Mouse (Mus musculus) liver, adult 2 months (tissue): Measurements from ENCODE around the gene Khdc4. TPM values are rescaled to one million over a fixed set of nuclear protein-coding genes. Genes with fewer than 3 reads are reported as not detected.

ENCODE experiments used
- DNase-seq: peaks from one replicate; pipeline ENCODE4 v3.0.0-alpha.2; 2011; ENCODE audit warnings: low read depth, low spot score; ENCODE audit errors: extremely low read depth
- H3K27ac ChIP-seq: fragments of 200-500 bp; replicated peaks from 2 replicates; pipeline ENCODE4 v1.5.1; 2012; ENCODE audit warnings: low read depth, mild to moderate bottlenecking, control low read depth, inconsistent platforms, low read length; ENCODE audit not compliant: insufficient read depth
- H3K27me3 ChIP-seq: fragments of 200-500 bp; 2 replicates; pipeline ENCODE4 v1.6.1; 2012; ENCODE audit warnings: mild to moderate bottlenecking, moderate library complexity, low read length, inconsistent platforms; ENCODE audit not compliant: control insufficient read depth, insufficient read depth
- H3K36me3 ChIP-seq: fragments of 200-500 bp; 2 replicates; pipeline ENCODE4 v1.6.1; 2012; ENCODE audit warnings: low read length, inconsistent platforms; ENCODE audit not compliant: control insufficient read depth, insufficient read depth
- H3K4me1 ChIP-seq: fragments of 200-500 bp; 2 replicates; pipeline ENCODE4 v1.6.1; 2011; ENCODE audit warnings: low read length; ENCODE audit not compliant: control insufficient read depth, insufficient read depth
- H3K4me3 ChIP-seq: fragments of 200-500 bp; 2 replicates; pipeline ENCODE4 v1.5.1; 2011; ENCODE audit warnings: low read depth, mild to moderate bottlenecking, control low read depth, low read length, moderate library complexity; ENCODE audit not compliant: insufficient read depth
- H3K79me2 ChIP-seq: fragments of 200-500 bp; 2 replicates; pipeline ENCODE4 v1.6.1; 2012; ENCODE audit warnings: inconsistent platforms, mild to moderate bottlenecking, low read length, moderate library complexity; ENCODE audit not compliant: control insufficient read depth, insufficient read depth
- H3K9ac ChIP-seq: fragments of 200-500 bp; 2 replicates; pipeline ENCODE4 v1.6.1; 2012; ENCODE audit warnings: low read depth, mild to moderate bottlenecking, control low read depth, inconsistent platforms, low read length
- CTCF ChIP-seq: fragments of 200-500 bp; IDR thresholded peaks from 2 replicates; pipeline ENCODE4 v1.5.1; 2011; ENCODE audit warnings: low read depth, low read length, control low read depth
- POLR2A ChIP-seq: fragments of 200-500 bp; IDR thresholded peaks from 2 replicates; pipeline ENCODE4 v1.6.1; 2011; ENCODE audit warnings: low read length, control low read depth; ENCODE audit not compliant: insufficient read depth; ENCODE audit errors: extremely low read depth
- WGBS: fragments of 180-500 bp; shearing (Covaris S2); methylation state at CpG from one replicate; pipeline ENCODE4 v1.1.7; 2018; 5-methylcytosine and 5-hydroxymethylcytosine counted together
- polyA plus RNA-seq: library from polyadenylated mRNA; depleted of rRNA; stranded (reverse); fragments of >200 nt; gene quantifications from 2 replicates; pipeline ENCODE4 v1.2.3, GENCODE M21; 2012; rRNA removed
- total RNA-seq: library from RNA; depleted of rRNA; stranded (reverse); fragments of >200 nt; gene quantifications from 2 replicates; pipeline ENCODE4 v1.2.3, GENCODE M21; 2014; rRNA removed

The Khdc4 gene
- 32.9 and 34.7 TPM in 2 replicates for total RNA-seq
- polyA plus RNA-seq = 23.8 and 39.7 TPM in 2 replicates

DNA sequence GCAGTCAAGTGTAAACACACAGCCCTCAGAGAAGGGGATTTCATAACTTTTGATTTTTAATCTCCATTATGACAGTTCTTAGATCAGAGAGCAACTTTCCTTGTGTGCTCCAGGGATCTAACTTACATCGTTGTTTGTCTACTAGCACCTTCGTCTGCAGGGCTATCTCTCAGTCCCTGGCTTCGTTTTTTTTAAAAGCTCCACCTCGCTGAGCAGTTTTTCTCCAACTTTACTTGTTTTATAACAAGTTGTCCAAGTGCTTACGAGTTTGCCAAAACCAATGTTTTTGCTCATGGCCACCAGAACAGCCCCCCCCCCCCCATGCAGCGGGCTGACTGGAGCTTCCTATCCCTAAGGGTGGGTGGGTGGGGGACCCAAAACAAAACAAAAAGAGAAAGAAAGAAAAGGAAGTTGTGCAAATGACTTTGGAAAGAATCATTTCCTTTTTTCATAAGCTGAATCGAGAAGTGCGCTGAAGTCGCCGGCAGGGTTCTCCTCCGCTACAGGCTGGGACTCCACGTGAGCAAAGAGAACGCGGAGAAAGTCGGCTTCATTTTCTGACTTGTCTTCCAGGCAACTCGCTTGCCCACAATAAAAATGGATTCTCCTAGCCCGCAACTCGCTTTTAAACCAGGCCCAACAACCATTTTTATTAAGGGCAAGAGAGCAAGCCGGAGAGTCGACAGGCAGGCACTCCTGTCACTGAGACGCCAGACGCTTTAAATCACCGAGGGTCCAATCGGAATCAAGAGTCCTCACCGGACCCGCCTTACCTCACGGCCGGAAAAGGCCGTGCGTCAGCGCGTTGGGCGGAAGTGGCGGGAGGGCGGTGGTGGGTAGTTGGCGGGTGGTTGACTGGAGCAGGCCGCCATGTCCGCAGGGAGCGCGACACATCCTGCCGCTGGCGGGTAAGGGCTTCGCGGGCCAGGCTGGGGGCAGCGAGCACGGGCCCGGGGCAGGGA lies at the start of gene Khdc4:
Gene Khdc4 (plus strand): TSS at position 824 of the 962 bp plus-strand sequence.
- Histone ChIP-seq H3K4me3 (peak within 1 kb of the TSS; percentile 90), H3K9ac (peak within 1 kb of the TSS; percentile 97), H3K79me2 (peaks cover 17% of the 10 kb centered on the region; the same call in 1 of the 2 replicates), H3K27me3 (no peaks in the 10 kb centered on the region), H3K36me3 (peaks cover 26% of the 10 kb centered on the region), H3K4me1 (peaks cover 9% of the 10 kb centered on the region), H3K27ac (peak within 1 kb of the TSS; percentile 93)
- WGBS = under 1% methylated on average over 47 of the region's 47 CpGs
- TF ChIP-seq POLR2A = peak; percentile 82; the same call in 1 of the 2 replicates
- no peak for TF ChIP-seq CTCF
- peak; percentile 97 for DNase-seq

DNA sequence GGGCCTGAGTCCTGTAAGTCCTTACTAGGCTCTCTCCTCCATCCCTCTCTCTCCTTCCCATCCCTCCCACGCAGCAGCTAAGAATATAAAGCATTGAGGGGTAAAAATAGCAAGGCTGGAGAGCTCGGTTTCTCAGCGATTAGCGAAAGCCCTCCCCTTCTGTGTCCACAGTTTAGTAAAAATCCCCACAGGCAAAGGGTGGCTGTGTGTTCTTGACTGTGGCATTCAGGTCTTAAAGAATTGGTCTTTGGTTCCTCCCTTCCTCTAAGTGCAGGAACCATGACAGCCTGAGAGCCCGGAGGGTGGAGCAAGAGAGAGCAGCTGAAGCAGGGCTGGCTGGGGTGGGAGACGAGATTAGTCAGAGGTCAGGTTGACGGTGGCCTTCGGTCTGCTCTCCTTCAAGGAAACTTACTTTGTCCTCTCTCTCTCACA lies 49.0 kb upstream of the Khdc4 start:
- Histone ChIP-seq H3K27ac (no peak overlapping the region), H3K79me2 (no peaks in the 10 kb centered on the region), H3K36me3 (no peaks in the 10 kb centered on the region), H3K4me3 (no peak overlapping the region), H3K9ac (no peak overlapping the region), H3K4me1 (no peaks in the 10 kb centered on the region), H3K27me3 (no peaks in the 10 kb centered on the region)
- no peak for DNase-seq
- WGBS = 94% methylated on average over 8 of the region's 8 CpGs
- TF ChIP-seq POLR2A = no peak
- no peak for TF ChIP-seq CTCF

- TF ChIP-seq POLR2A (no peak), CTCF (no peak)
- H3K27ac ChIP-seq = no peak overlapping the region
- H3K4me1 ChIP-seq = no peaks in the 10 kb centered on the region
- 94% methylated on average over 5 of the region's 5 CpGs for WGBS
- no peaks in the 10 kb centered on the region for H3K27me3 ChIP-seq
- H3K79me2 ChIP-seq = no peaks in the 10 kb centered on the region
- H3K9ac ChIP-seq = no peak overlapping the region
- no peak for DNase-seq
- no peaks in the 10 kb centered on the region for H3K36me3 ChIP-seq
- H3K4me3 ChIP-seq = no peak overlapping the region
These were observed 48.5 kb upstream of the Khdc4 start for GRCm38 (mm10) chr3:88637134-88637533.

- WGBS = 96% methylated on average over 12 of the region's 12 CpGs
- Histone ChIP-seq H3K9ac (no peak overlapping the region), H3K79me2 (no peaks in the 10 kb centered on the region), H3K36me3 (peaks cover 3% of the 10 kb centered on the region; the same call in 1 of the 2 replicates), H3K4me3 (no peak overlapping the region), H3K27me3 (no peaks in the 10 kb centered on the region), H3K4me1 (no peaks in the 10 kb centered on the region), H3K27ac (no peak overlapping the region)
- no peak for TF ChIP-seq CTCF
- TF ChIP-seq POLR2A = no peak
- DNase-seq = no peak
These were observed 46.4 kb upstream of the Khdc4 start for GRCm38 (mm10) chr3:88639239-88639638.

GRCm38 (mm10) chr3:88640676-88641075 lies 44.9 kb upstream of the Khdc4 start:
- Histone ChIP-seq H3K36me3 (peaks cover 3% of the 10 kb centered on the region; the same call in 1 of the 2 replicates), H3K9ac (no peak overlapping the region), H3K27me3 (no peaks in the 10 kb centered on the region), H3K79me2 (no peaks in the 10 kb centered on the region), H3K4me1 (no peaks in the 10 kb centered on the region), H3K4me3 (no peak overlapping the region), H3K27ac (no peak overlapping the region)
- no peak for TF ChIP-seq POLR2A
- peak; percentile 52 for TF ChIP-seq CTCF
- DNase-seq = peak; percentile 43
- WGBS = 54% methylated on average over 1 of the region's 1 CpGs
